Mouse (Mus musculus): ENCODE data around the gene Adamts12. TPM values are rescaled to one million over a fixed set of nuclear protein-coding genes. Genes with fewer than 3 reads are reported as not detected.

The Adamts12 gene
- polyA plus RNA-seq, 1 experiment from 2014 or later = 1.7 TPM

GRCm38 (mm10) chr15:11116303-11116702, 51.7 kb downstream of the Adamts12 start:
- H3K9ac ChIP-seq (ENCODE audit: low read length) = no peak overlapping the region
- H3K36me3 ChIP-seq (ENCODE audit: control insufficient read depth, insufficient read depth, low read length) = no peaks in the 10 kb centered on the region
- WGBS = 77% methylated on average over 2 of the region's 2 CpGs
- ATAC-seq (ENCODE audit: insufficient number of reproducible peaks, low FRiP score, low TSS enrichment, low read depth) = no peak
- H3K4me2 ChIP-seq (ENCODE audit: low read depth, severe bottlenecking) = no peak overlapping the region
- no peaks in the 10 kb centered on the region for H3K27me3 ChIP-seq (ENCODE audit: control insufficient read depth, insufficient read depth, low read length)
- H3K9me3 ChIP-seq (ENCODE audit: control insufficient read depth, low read length) = no peaks in the 10 kb centered on the region
- H3K27ac ChIP-seq (replicated peaks; ENCODE audit: low read depth, low read length) = no peak overlapping the region
- no peak overlapping the region for H3K4me3 ChIP-seq (ENCODE audit: low read depth, low read length)
- no peak for DNase-seq (ENCODE audit: low spot score)
- H3K4me1 ChIP-seq (ENCODE audit: control insufficient read depth, insufficient read depth, low read length) = no peaks in the 10 kb centered on the region

GRCm38 (mm10) chr15:11116853-11117252, 52.3 kb downstream of the Adamts12 start:
- no peaks in the 10 kb centered on the region for H3K36me3 ChIP-seq (ENCODE audit: control insufficient read depth, insufficient read depth, low read length)
- WGBS = 77% methylated on average over 3 of the region's 3 CpGs

DNA sequence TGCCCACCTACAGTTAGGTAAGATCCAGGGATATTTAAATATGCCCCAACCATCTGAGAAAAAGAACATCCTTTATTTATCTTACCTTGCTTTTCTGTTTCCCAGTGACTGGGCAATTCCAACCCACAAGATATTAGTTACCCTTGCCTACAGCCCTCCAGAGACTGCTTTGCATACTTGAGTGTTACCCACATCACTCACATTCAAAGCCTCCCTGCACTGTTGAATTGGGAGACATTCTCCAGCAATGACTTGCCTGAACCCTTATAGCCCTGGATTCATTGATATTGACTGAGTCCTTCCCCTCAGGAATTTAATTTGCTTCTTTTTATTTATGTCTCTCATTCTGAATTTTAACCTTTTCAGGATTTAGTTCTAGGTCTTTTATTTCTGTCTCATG, 53.8 kb downstream of the Adamts12 start:
- Histone ChIP-seq H3K4me3 (ENCODE audit: low read depth, low read length) (no peak overlapping the region), H3K9me3 (ENCODE audit: control insufficient read depth, low read length) (no peaks in the 10 kb centered on the region), H3K27me3 (ENCODE audit: control insufficient read depth, insufficient read depth, low read length) (no peaks in the 10 kb centered on the region), H3K36me3 (ENCODE audit: control insufficient read depth, insufficient read depth, low read length) (no peaks in the 10 kb centered on the region), H3K4me1 (ENCODE audit: control insufficient read depth, insufficient read depth, low read length) (0 out of 2 replicates have a peak, but pooled peaks cover 2% of the 10 kb centered on the region), H3K9ac (ENCODE audit: low read length) (no peak overlapping the region), H3K27ac (replicated peaks; ENCODE audit: low read depth, low read length) (no peak overlapping the region), H3K4me2 (ENCODE audit: low read depth, severe bottlenecking) (no peak overlapping the region)
- DNase-seq (ENCODE audit: low spot score) = no peak
- no peak for ATAC-seq (ENCODE audit: insufficient number of reproducible peaks, low FRiP score, low TSS enrichment, low read depth)

More at GRCm38 (mm10) chr15:11116853-11117252, 52.3 kb downstream of the Adamts12 start:
- Histone ChIP-seq H3K4me3 (ENCODE audit: low read depth, low read length) (no peak overlapping the region), H3K27ac (replicated peaks; ENCODE audit: low read depth, low read length) (no peak overlapping the region), H3K9me3 (ENCODE audit: control insufficient read depth, low read length) (no peaks in the 10 kb centered on the region), H3K27me3 (ENCODE audit: control insufficient read depth, insufficient read depth, low read length) (no peaks in the 10 kb centered on the region), H3K9ac (ENCODE audit: low read length) (no peak overlapping the region), H3K4me1 (ENCODE audit: control insufficient read depth, insufficient read depth, low read length) (no peaks in the 10 kb centered on the region), H3K4me2 (ENCODE audit: low read depth, severe bottlenecking) (no peak overlapping the region)
- DNase-seq (ENCODE audit: low spot score) (no peak), ATAC-seq (ENCODE audit: insufficient number of reproducible peaks, low FRiP score, low TSS enrichment, low read depth) (no peak)

GRCm38 (mm10) chr15:11121721-11122120, 57.1 kb downstream of the Adamts12 start:
- no peak overlapping the region for H3K4me2 ChIP-seq (ENCODE audit: low read depth, severe bottlenecking)
- DNase-seq (ENCODE audit: low spot score) (no peak), ATAC-seq (ENCODE audit: insufficient number of reproducible peaks, low FRiP score, low TSS enrichment, low read depth) (no peak)
- no peak overlapping the region for H3K4me3 ChIP-seq (ENCODE audit: low read depth, low read length)
- whole genome bisulfite sequencing = 26% methylated on average over 1 of the region's 1 CpGs
- no peaks in the 10 kb centered on the region for H3K9me3 ChIP-seq (ENCODE audit: control insufficient read depth, low read length)
- no peak overlapping the region for H3K27ac ChIP-seq (replicated peaks; ENCODE audit: low read depth, low read length)
- no peaks in the 10 kb centered on the region for H3K27me3 ChIP-seq (ENCODE audit: control insufficient read depth, insufficient read depth, low read length)
- no peak overlapping the region for H3K9ac ChIP-seq (ENCODE audit: low read length)
- H3K4me1 ChIP-seq (ENCODE audit: control insufficient read depth, insufficient read depth, low read length) = 0 out of 2 replicates have a peak, but pooled peaks cover 2% of the 10 kb centered on the region
- H3K36me3 ChIP-seq (ENCODE audit: control insufficient read depth, insufficient read depth, low read length) = no peaks in the 10 kb centered on the region

GRCm38 (mm10) chr15:11125361-11125760, 60.8 kb downstream of the Adamts12 start:
- H3K9me3 ChIP-seq (ENCODE audit: control insufficient read depth, low read length) = no peaks in the 10 kb centered on the region
- no peak overlapping the region for H3K27ac ChIP-seq (replicated peaks; ENCODE audit: low read depth, low read length)
- H3K4me3 ChIP-seq (ENCODE audit: low read depth, low read length) = no peak overlapping the region
- H3K27me3 ChIP-seq (ENCODE audit: control insufficient read depth, insufficient read depth, low read length) = no peaks in the 10 kb centered on the region
- H3K36me3 ChIP-seq (ENCODE audit: control insufficient read depth, insufficient read depth, low read length) = no peaks in the 10 kb centered on the region
- no peak overlapping the region for H3K9ac ChIP-seq (ENCODE audit: low read length)
- H3K4me2 ChIP-seq (ENCODE audit: low read depth, severe bottlenecking) = no peak overlapping the region
- 0 out of 2 replicates have a peak, but pooled peaks cover 2% of the 10 kb centered on the region for H3K4me1 ChIP-seq (ENCODE audit: control insufficient read depth, insufficient read depth, low read length)
- DNase-seq (ENCODE audit: low spot score) (no peak), ATAC-seq (ENCODE audit: insufficient number of reproducible peaks, low FRiP score, low TSS enrichment, low read depth) (no peak)

GRCm38 (mm10) chr15:11128457-11128856, 63.9 kb downstream of the Adamts12 start:
- no peak for ATAC-seq (ENCODE audit: insufficient number of reproducible peaks, low FRiP score, low TSS enrichment, low read depth)
- DNase-seq (ENCODE audit: low spot score) = no peak
- WGBS = 75% methylated on average over 6 of the region's 6 CpGs
- no peaks in the 10 kb centered on the region for H3K36me3 ChIP-seq (ENCODE audit: control insufficient read depth, insufficient read depth, low read length)
- no peaks in the 10 kb centered on the region for H3K27me3 ChIP-seq (ENCODE audit: control insufficient read depth, insufficient read depth, low read length)
- H3K4me2 ChIP-seq (ENCODE audit: low read depth, severe bottlenecking) = no peak overlapping the region
- H3K4me3 ChIP-seq (ENCODE audit: low read depth, low read length) = no peak overlapping the region
- no peaks in the 10 kb centered on the region for H3K4me1 ChIP-seq (ENCODE audit: control insufficient read depth, insufficient read depth, low read length)
- H3K9ac ChIP-seq (ENCODE audit: low read length) = no peak overlapping the region
- H3K9me3 ChIP-seq (ENCODE audit: control insufficient read depth, low read length) = no peaks in the 10 kb centered on the region
- no peak overlapping the region for H3K27ac ChIP-seq (replicated peaks; ENCODE audit: low read depth, low read length)

DNA sequence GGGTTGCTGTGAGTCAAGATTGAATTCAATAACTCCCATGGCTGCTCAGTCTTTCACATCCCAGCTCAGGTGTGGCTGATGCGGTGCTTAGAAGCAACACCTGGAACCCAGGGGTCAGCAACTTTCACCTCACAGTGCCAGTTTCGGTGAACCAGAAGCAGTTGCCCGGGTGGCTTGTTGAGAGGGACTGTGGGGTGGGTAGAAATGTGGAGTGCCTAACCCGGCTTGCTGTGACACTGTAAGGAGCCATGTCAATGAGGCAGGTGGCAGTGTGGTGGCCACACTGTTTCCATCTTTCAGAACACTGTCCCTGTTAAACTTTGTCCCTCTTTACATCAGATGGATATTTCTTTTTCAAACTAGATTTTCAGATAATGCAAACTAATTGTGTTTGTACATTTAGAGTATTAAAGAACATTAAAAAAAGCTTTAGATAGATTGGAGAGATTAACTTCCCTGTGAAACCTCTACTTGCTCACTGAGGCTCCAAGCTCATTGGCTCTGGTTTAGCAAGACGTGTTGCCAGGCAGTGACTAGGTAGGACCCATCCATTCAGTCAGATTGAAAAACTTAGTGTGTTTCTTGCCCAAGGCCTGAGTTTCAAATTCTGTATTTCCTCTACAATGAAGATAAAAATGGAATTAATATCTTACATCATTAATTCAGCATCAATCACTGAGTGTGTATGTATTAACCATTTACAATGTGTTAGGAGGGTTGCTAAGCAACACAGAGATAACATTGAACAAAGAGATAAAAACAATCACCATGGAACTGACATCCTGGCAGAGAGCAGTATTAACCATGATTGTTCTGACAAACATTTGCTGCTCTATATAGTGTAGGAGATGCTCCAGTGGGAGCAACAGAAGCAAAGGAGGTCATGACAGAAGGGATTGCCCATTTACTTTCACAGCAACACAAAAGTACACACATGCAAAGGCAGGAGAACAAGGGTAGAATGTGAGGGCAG, 68.3 kb downstream of the Adamts12 start:
- Histone ChIP-seq H3K27me3 (ENCODE audit: control insufficient read depth, insufficient read depth, low read length) (no peaks in the 10 kb centered on the region), H3K36me3 (ENCODE audit: control insufficient read depth, insufficient read depth, low read length) (no peaks in the 10 kb centered on the region), H3K9ac (ENCODE audit: low read length) (no peak overlapping the region), H3K27ac (replicated peaks; ENCODE audit: low read depth, low read length) (no peak overlapping the region), H3K9me3 (ENCODE audit: control insufficient read depth, low read length) (no peaks in the 10 kb centered on the region), H3K4me3 (ENCODE audit: low read depth, low read length) (no peak overlapping the region), H3K4me2 (ENCODE audit: low read depth, severe bottlenecking) (no peak overlapping the region), H3K4me1 (ENCODE audit: control insufficient read depth, insufficient read depth, low read length) (no peaks in the 10 kb centered on the region)
- ATAC-seq (ENCODE audit: insufficient number of reproducible peaks, low FRiP score, low TSS enrichment, low read depth) = no peak
- DNase-seq (ENCODE audit: low spot score) = no peak
- WGBS = 84% methylated on average over 5 of the region's 5 CpGs

DNA sequence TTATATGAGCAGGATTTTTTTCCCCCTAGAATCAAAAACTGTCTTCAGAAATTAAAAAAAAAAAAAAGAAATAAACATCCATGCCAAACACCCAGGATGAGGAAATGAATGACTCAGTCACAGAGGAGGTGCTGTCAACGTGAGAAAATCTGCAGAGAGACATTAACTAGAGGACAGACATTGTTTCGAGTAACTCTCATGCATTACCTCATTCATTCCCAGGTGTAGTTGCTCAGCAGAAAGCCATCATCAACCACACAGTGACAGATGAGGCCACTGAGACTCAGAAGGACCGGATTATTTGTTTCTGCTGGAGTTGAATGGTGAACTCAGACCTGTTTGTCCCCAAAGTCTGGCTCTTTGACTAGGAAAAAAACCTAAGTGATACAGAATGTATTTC, 81.0 kb downstream of the Adamts12 start:
- H3K4me2 ChIP-seq (ENCODE audit: low read depth, severe bottlenecking) = no peak overlapping the region
- no peaks in the 10 kb centered on the region for H3K27me3 ChIP-seq (ENCODE audit: control insufficient read depth, insufficient read depth, low read length)
- H3K36me3 ChIP-seq (ENCODE audit: control insufficient read depth, insufficient read depth, low read length) = no peaks in the 10 kb centered on the region
- no peak overlapping the region for H3K9ac ChIP-seq (ENCODE audit: low read length)
- H3K27ac ChIP-seq (replicated peaks; ENCODE audit: low read depth, low read length) = no peak overlapping the region
- ATAC-seq (ENCODE audit: insufficient number of reproducible peaks, low FRiP score, low TSS enrichment, low read depth) = no peak
- no peaks in the 10 kb centered on the region for H3K9me3 ChIP-seq (ENCODE audit: control insufficient read depth, low read length)
- H3K4me1 ChIP-seq (ENCODE audit: control insufficient read depth, insufficient read depth, low read length) = no peaks in the 10 kb centered on the region
- no peak overlapping the region for H3K4me3 ChIP-seq (ENCODE audit: low read depth, low read length)
- DNase-seq (ENCODE audit: low spot score) = no peak
- 78% methylated on average over 3 of the region's 3 CpGs for WGBS

Measured in limb, embryonic 11.5 days (tissue).